Mouse (Mus musculus) spleen, adult 2 months (tissue): ENCODE data around the gene Prss46.

Experiments used
- CTCF ChIP-seq: fragments of 200-500 bp; IDR thresholded peaks from 2 replicates; pipeline ENCODE4 v1.5.1; 2011; ENCODE audit warnings: mild to moderate bottlenecking, inconsistent platforms; ENCODE audit not compliant: insufficient read depth, insufficient read length, insufficient replicate concordance; ENCODE audit errors: extremely low read depth
- POLR2A ChIP-seq: fragments of 200-500 bp; IDR thresholded peaks from 2 replicates; pipeline ENCODE4 v1.6.1; 2011; ENCODE audit warnings: low read depth, low read length, inconsistent platforms

DNA sequence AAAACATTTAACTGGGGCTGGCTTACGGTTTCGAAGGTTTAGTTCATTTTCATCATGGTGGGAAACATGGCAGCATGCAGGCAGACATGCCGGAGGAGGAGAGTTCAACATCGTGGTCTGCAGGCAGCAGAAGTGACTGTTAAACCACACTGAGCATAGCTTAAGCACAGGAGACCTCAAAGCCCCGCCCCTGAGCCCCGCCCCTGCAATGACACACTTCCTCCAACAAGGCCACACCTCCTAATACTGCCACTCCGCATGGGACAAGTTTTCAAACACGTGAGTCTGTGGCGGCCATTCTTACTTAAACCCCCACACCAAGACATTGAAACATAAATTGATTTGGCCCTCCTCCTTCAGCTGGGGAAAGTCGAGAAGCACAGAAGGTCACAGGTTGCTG, 47.3 kb upstream of the Prss46 start:
- TF ChIP-seq CTCF: no peak
- no peak for TF ChIP-seq POLR2A
